Mouse (Mus musculus) adipocyte (in vitro differentiated cells): Measurements from ENCODE around the gene Gpha2.

Experiments
- DNase-seq: peaks from one replicate; pipeline ENCODE4 v3.0.0-alpha.2; 2016; ENCODE audit warnings: low spot score

Gene Gpha2

GRCm38 (mm10) chr19:6226135-6226534 lies at the start of gene Gpha2:
Gene Gpha2, plus strand, starts transcription at chr19:6226380.
- DNase-seq = no peak

GRCm38 (mm10) chr19:6178775-6179174 lies 47.4 kb upstream of the Gpha2 start:
- no peak for DNase-seq

GRCm38 (mm10) chr19:6181629-6182028 lies 44.6 kb upstream of the Gpha2 start:
- DNase-seq = no peak

- peak; percentile 34 for DNase-seq
Measured at GRCm38 (mm10) chr19:6182534-6182933, 43.6 kb upstream of the Gpha2 start.

GRCm38 (mm10) chr19:6184131-6184530 lies 42.0 kb upstream of the Gpha2 start, which contains the start of gene Majin:
Gene Majin, plus strand, starts transcription at chr19:6184388.
- no peak for DNase-seq

- DNase-seq = no peak
Measured at GRCm38 (mm10) chr19:6204265-6204664, 21.9 kb upstream of the Gpha2 start.

GRCm38 (mm10) chr19:6206716-6207115 lies 19.5 kb upstream of the Gpha2 start:
- no peak for DNase-seq

GRCm38 (mm10) chr19:6216046-6216705 lies 10.0 kb upstream of the Gpha2 start:
- DNase-seq = no peak

- no peak for DNase-seq
Measured at GRCm38 (mm10) chr19:6218606-6219005, 7.6 kb upstream of the Gpha2 start.

GRCm38 (mm10) chr19:6226763-6227162 lies 583 bp downstream of the Gpha2 start:
- DNase-seq = no peak

- no peak for DNase-seq
Measured at GRCm38 (mm10) chr19:6227864-6228263, 1.7 kb downstream of the Gpha2 start.

- no peak for DNase-seq
Measured at GRCm38 (mm10) chr19:6230411-6230810, 4.2 kb downstream of the Gpha2 start.

GRCm38 (mm10) chr19:6231036-6231435 lies 4.9 kb downstream of the Gpha2 start:
- no peak for DNase-seq

- DNase-seq = no peak
Measured at GRCm38 (mm10) chr19:6233647-6234046, 7.5 kb downstream of the Gpha2 start.

GRCm38 (mm10) chr19:6234337-6235083 lies 8.3 kb downstream of the Gpha2 start:
- no peak for DNase-seq

GRCm38 (mm10) chr19:6235084-6236052 lies 9.2 kb downstream of the Gpha2 start, which contains the start of gene Ppp2r5b:
Gene Ppp2r5b, minus strand, starts transcription at chr19:6235872.
- peak; percentile 94 for DNase-seq

- peak; percentile 98 for DNase-seq
Measured at GRCm38 (mm10) chr19:6236053-6236441, 9.9 kb downstream of the Gpha2 start.

- no peak for DNase-seq
Measured at GRCm38 (mm10) chr19:6236842-6237241, 10.7 kb downstream of the Gpha2 start.

GRCm38 (mm10) chr19:6238740-6239139 lies 12.6 kb downstream of the Gpha2 start:
- DNase-seq = no peak

GRCm38 (mm10) chr19:6240136-6240535 lies 14.0 kb downstream of the Gpha2 start:
- no peak for DNase-seq

GRCm38 (mm10) chr19:6240725-6241124 lies 14.5 kb downstream of the Gpha2 start:
- no peak for DNase-seq
